Mouse (Mus musculus): Measurements from ENCODE around the gene C1qtnf4. TPM values are rescaled to one million over a fixed set of nuclear protein-coding genes. Genes with fewer than 3 reads are reported as not detected.

C1qtnf4 gene
- polyA plus RNA-seq, 1 experiment from 2014 or later = 18.4 TPM

- ATAC-seq (no peak), DNase-seq (ENCODE audit: low spot score) (no peak)
- Histone ChIP-seq H3K27me3 (replicated peaks; ENCODE audit: control insufficient read depth, insufficient read depth, low read length) (no peaks in the 10 kb centered on the region), H3K4me1 (ENCODE audit: control insufficient read depth, insufficient read depth, low read length) (no peaks in the 10 kb centered on the region), H3K9me3 (replicated peaks; ENCODE audit: control insufficient read depth, low read length) (no peaks in the 10 kb centered on the region), H3K4me2 (ENCODE audit: low read length) (no peak overlapping the region), H3K4me3 (ENCODE audit: low read depth, low read length) (no peak overlapping the region), H3K9ac (ENCODE audit: low read length) (no peak overlapping the region), H3K36me3 (ENCODE audit: control insufficient read depth, insufficient read depth, low read length) (no peaks in the 10 kb centered on the region), H3K27ac (ENCODE audit: low read depth, low read length) (no peak overlapping the region)
- WGBS = 74% methylated on average over 2 of the region's 2 CpGs
Observed at GRCm38 (mm10) chr2:90932273-90932672, 46.6 kb downstream of the C1qtnf4 start.

- H3K27ac ChIP-seq (ENCODE audit: low read depth, low read length) = no peak overlapping the region
- no peaks in the 10 kb centered on the region for H3K36me3 ChIP-seq (ENCODE audit: control insufficient read depth, insufficient read depth, low read length)
- peaks cover 15% of the 10 kb centered on the region for H3K4me1 ChIP-seq (ENCODE audit: control insufficient read depth, insufficient read depth, low read length)
- H3K4me2 ChIP-seq (ENCODE audit: low read length) = no peak overlapping the region
- H3K9ac ChIP-seq (ENCODE audit: low read length) = no peak overlapping the region
- DNase-seq (ENCODE audit: low spot score) (no peak), ATAC-seq (no peak)
- H3K9me3 ChIP-seq (replicated peaks; ENCODE audit: control insufficient read depth, low read length) = no peaks in the 10 kb centered on the region
- no peak overlapping the region for H3K4me3 ChIP-seq (ENCODE audit: low read depth, low read length)
- no peaks in the 10 kb centered on the region for H3K27me3 ChIP-seq (replicated peaks; ENCODE audit: control insufficient read depth, insufficient read depth, low read length)
- WGBS = 78% methylated on average over 3 of the region's 3 CpGs
Observed at GRCm38 (mm10) chr2:90938362-90938761, 52.7 kb downstream of the C1qtnf4 start.

GRCm38 (mm10) chr2:90939750-90940149, 54.1 kb downstream of the C1qtnf4 start:
- WGBS = 50% methylated on average over 8 of the region's 8 CpGs
- H3K36me3 ChIP-seq (ENCODE audit: control insufficient read depth, insufficient read depth, low read length) = 0 out of 2 replicates have a peak, but pooled peaks cover 2% of the 10 kb centered on the region
- ATAC-seq (peak; percentile 46), DNase-seq (ENCODE audit: low spot score) (no peak)
- peak overlapping the region; percentile 91 for H3K9ac ChIP-seq (ENCODE audit: low read length)
- H3K27ac ChIP-seq (ENCODE audit: low read depth, low read length) = peak overlapping the region; percentile 92
- H3K4me1 ChIP-seq (ENCODE audit: control insufficient read depth, insufficient read depth, low read length) = peaks cover 17% of the 10 kb centered on the region
- H3K4me3 ChIP-seq (ENCODE audit: low read depth, low read length) = peak overlapping the region; percentile 99
- H3K27me3 ChIP-seq (replicated peaks; ENCODE audit: control insufficient read depth, insufficient read depth, low read length) = no peaks in the 10 kb centered on the region
- no peaks in the 10 kb centered on the region for H3K9me3 ChIP-seq (replicated peaks; ENCODE audit: control insufficient read depth, low read length)
- peak overlapping the region; percentile 78 for H3K4me2 ChIP-seq (ENCODE audit: low read length)

Other genes with a start within 250 kb of the C1qtnf4 start
- gene Nup160, start 208.6 kb upstream of the C1qtnf4 start, polyA plus RNA-seq (2014; fragmentation: Nextera tagmentation; extraction: Ambion mirVana) = 31.0 and 31.9 TPM in 2 replicates
- gene Fnbp4, start 140.5 kb upstream of the C1qtnf4 start, polyA plus RNA-seq (2014; fragmentation: Nextera tagmentation; extraction: Ambion mirVana) = 48.9 and 70.3 TPM in 2 replicates
- 0.89 and 1.2 TPM in 2 replicates for gene Agbl2, start 103.1 kb upstream of the C1qtnf4 start, polyA plus RNA-seq (2014; fragmentation: Nextera tagmentation; extraction: Ambion mirVana)
- 318 and 353 TPM in 2 replicates for gene Mtch2, start 38.7 kb upstream of the C1qtnf4 start, polyA plus RNA-seq (2014; fragmentation: Nextera tagmentation; extraction: Ambion mirVana)
- gene Kbtbd4, start 18.9 kb downstream of the C1qtnf4 start, polyA plus RNA-seq (2014; fragmentation: Nextera tagmentation; extraction: Ambion mirVana) = 51.1 and 55.9 TPM in 2 replicates
- 230 and 240 TPM in 2 replicates for gene Ndufs3, start 19.0 kb downstream of the C1qtnf4 start, polyA plus RNA-seq (2014; fragmentation: Nextera tagmentation; extraction: Ambion mirVana)
- gene Celf1, start 54.5 kb downstream of the C1qtnf4 start, polyA plus RNA-seq (2014; fragmentation: Nextera tagmentation; extraction: Ambion mirVana) = 76.4 and 91.0 TPM in 2 replicates
- gene Rapsn, start 149.8 kb downstream of the C1qtnf4 start, polyA plus RNA-seq (2014; fragmentation: Nextera tagmentation; extraction: Ambion mirVana) = 0.95 and 1.2 TPM in 2 replicates
- gene Psmc3, start 168.1 kb downstream of the C1qtnf4 start, polyA plus RNA-seq (2014; fragmentation: Nextera tagmentation; extraction: Ambion mirVana) = 298 and 304 TPM in 2 replicates
- 16.1 and 18.0 TPM in 2 replicates for gene Slc39a13, start 184.6 kb downstream of the C1qtnf4 start, polyA plus RNA-seq (2014; fragmentation: Nextera tagmentation; extraction: Ambion mirVana)
- gene Spi1, start 196.5 kb downstream of the C1qtnf4 start, polyA plus RNA-seq (2014; fragmentation: Nextera tagmentation; extraction: Ambion mirVana) = 2.4 and 2.9 TPM in 2 replicates
- gene Mybpc3, start 232.3 kb downstream of the C1qtnf4 start, polyA plus RNA-seq (2014; fragmentation: Nextera tagmentation; extraction: Ambion mirVana) = not detected in 2 replicates

All from forebrain, embryonic 14.5 days (tissue).